Mouse (Mus musculus) hindlimb bud, embryonic 11.5 days (tissue): ENCODE results near the gene Ugt1a10.

Experiments used
- DNase-seq: peaks from one replicate; pipeline ENCODE4 v3.0.0-alpha.2; 2012; ENCODE audit warnings: low read depth, low spot score; ENCODE audit errors: extremely low spot score

Ugt1a10 gene

DNA sequence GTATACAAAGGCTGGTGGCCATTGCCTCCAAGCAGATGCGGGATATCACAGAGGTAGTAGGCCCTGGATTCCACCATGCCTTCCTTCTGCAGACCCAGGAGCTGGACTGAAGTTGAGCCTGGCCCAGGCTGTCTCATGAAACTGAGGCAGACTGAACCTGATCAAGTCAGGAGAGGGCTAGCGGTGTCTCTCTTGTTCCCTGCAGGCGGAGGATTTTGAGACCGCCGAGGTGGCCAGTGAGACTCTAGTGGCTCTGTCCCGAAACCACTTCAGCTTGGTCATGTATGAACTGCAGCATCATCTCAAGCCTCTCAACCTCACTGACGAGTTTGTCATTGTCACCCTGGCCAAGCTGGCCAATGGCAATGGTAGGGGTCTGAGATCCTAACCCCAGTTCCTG, 175.2 kb downstream of the Ugt1a10 start:
- DNase-seq, result no peak

DNA sequence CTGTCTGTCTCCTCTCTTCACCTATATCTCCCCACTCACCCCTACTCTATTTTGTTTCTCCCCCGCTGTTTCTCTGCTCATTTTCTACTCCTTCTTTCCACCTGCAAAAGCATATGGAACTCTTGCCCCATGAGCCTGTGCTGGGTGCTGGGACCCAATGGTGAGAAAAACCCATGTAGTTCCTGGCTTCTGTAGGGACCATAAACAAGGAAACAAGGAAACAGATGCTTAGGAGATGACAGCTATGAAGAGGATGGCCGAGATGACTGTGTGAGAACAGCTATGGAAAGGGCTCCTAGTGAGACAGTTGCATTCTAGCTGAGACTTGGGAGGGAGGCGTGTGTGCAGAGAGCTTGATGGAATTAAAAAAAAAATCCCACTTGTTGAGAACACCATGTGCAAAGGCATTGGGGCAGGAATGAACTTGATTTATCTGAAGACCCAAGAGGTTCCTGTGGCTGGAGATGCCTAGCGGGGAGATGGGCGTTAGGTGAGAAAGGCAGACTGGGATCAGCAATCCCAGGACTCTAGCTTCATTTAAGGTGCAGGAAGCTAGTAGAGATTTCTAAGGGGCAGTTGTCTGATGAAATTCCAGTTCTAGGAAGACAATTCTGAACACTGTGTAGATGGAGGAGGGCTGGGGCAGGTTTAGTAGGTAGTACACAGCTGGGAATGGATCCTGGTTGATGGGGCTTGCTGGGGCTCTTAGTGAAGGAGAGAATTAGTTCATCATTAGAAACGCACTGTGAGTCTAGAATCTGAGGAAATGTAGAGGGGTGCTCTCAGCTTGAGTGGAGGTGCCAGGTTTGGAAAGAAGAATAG, 176.0 kb downstream of the Ugt1a10 start:
- no peak for DNase-seq

DNA sequence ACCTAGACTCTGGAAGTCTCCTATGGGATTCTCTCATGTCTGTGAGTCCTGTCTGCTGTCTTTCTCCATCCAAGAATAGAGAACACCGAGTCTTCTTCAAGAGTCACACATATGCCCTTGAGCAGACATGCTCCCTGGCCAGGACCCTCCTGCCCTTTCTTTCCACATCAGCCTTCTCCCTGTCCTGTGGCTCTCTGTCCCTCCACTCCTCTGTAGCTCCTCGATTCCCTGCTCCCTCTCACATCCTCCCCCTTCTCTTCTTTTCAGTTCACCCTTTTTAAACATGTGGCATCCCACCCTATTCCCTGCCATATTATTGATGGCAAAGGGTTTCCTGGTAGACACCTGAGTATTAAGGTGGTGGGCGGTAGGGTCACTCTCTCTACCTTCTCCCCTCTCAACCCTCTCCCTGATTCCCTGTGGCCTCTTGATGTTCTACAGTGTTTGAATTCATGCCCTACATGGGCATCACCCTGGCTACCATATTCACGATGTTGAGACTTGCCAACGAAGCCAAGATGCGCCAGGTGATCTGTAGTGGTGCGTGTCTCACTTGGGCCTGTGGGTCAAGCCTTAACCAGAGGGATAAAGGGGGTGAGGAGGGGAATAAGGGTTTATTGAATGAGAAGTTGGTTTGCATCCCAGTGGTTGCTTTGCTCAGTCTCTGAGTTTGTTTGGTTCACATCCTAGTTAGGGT, 176.8 kb downstream of the Ugt1a10 start:
- no peak for DNase-seq

DNA sequence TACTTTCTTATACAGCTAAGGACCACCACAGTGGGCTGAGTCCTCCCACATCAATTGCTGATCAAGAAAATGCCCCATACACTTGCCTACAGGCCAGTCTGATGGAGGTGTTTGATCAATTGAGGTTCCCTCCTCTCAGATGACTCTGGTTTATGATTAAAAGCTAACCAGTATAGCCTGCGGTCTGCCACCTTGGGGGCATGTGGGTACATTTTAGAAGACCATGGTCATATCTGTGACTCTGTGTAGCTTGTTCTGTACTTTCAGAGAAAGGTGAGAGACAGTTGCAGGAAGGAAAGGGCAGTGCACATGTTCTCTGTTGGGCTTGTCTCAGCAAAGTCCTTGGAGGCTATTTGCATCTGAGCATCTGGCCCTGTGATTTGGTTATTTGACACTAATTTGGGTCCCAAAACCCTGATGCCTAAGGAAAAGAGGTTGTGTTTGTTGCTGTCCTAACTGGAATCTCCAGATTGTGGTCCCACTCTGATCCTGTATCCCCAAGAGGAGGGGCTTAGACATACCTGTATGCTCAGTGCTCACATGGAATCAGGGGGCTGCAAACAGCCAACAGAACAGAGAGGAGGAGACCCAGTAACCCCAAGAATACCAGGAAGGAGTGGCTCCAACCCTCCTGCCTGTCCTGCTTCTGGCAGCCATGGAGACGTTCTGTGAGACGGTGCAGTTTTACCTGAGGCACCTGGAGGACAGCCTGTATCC, 177.6 kb downstream of the Ugt1a10 start:
- DNase-seq, result no peak

DNA sequence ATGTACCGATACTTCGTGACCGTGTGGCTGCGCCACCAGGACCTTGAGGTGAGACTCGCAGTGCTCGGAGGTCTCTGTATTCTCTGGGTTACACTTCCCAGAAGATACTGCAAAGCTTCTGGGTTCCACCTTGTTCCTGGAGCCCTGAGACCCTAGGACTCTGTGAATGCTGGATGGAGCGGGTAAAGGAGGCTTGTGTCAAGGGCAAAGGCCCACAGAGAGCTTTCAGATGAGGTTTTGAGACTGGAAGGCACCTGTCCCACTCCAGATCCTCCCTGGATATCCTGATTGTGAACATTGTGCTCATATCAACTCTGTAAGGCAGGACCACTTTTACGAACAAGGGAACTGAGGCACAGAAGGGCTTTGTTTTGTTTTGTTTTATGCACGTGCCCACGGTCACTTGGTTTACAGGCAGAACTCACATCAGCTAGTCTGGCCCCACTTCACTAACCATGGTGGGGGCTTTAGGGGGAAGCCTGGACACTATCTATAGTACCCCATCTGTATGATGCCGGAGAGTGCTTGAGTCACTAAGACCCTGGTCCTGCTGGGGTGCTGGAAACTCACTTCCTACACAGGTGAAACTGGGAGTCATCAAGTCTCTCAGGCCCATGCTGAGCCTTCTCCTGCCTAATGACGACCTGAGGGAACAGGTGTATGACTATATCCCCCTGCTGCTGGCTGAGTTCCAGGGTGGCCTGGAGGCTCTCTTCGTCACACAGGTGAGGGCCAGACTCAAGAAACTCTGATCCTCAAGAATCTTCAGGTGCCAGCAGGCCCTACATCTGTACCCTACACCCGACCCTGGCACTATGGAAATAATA, 178.4 kb downstream of the Ugt1a10 start:
- DNase-seq, result no peak

DNA sequence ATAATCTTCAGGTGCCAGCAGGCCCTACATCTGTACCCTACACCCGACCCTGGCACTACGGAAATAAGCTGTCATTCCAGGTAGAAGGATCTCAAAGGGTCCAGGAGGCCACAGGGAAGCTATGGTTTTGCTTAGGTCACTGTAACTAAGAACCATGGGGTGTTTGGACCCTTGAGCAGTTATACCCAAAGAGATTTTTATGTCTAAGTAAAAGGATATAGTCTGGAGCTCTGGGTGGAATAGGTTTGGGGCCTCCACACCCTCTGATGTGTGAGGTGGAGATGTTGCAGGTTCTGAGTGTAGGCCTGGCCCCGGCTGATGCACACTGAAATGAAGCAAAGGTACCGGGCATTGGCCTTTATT, 179.0 kb downstream of the Ugt1a10 start:
- no peak for DNase-seq

DNA sequence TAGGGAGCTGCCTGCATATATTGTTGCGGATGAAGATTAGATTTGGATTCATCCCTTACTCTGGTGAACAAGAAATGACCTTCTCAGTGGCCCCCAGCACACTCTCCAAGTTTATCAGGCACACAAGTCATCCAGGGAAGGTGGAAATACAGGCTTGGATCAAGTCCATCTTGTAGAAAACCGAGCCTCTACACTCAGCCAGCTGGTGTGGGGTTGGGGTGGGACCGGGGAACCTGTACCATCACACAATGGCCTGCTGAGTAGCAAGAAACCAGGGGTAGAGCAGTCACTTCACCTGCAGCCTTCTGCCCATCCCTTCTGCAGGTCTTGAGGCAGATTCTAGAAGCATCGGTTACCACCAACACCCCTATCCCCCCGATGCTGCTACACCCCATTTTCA, 179.5 kb downstream of the Ugt1a10 start:
- no peak for DNase-seq

DNA sequence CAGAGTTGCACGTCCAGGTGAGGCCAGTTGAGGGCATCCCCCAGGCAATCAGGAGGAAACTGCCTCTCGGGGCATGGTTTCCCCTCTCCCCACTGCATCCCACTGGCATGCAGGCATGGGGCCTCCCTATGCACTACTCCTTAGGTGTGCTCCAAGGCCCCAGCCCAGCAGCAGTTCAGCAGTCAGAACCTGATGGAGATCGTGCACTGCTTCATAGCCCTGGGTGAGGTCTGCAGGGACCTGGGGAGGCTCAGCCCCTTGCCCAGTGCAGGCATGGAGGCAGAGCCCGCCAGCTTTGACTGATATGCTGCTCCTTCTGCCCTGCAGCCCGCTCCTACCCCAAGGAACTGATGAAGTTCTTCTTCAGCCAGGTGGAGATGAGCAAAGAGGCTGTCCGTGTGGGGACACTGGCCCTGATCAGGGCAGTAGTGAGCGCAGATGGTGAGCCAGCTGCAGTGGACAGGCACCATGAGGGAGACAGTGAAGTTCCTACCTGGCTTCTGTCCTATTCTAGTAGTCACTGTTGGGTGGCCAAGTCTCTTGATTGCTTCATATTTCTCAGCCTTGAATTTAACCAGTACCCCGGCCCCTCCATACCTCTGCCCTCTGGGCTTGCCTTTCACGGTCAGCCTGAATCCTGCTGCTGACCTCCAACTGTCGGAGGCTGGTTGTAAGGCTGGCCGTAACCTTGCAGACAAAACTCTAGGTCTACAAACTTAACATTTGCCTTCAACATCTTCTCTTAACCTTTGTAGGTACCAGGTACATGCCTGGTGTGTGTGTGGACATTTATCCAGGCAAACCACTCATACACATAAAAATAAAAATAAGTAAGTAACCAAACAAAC, 180.1 kb downstream of the Ugt1a10 start:
- no peak for DNase-seq

DNA sequence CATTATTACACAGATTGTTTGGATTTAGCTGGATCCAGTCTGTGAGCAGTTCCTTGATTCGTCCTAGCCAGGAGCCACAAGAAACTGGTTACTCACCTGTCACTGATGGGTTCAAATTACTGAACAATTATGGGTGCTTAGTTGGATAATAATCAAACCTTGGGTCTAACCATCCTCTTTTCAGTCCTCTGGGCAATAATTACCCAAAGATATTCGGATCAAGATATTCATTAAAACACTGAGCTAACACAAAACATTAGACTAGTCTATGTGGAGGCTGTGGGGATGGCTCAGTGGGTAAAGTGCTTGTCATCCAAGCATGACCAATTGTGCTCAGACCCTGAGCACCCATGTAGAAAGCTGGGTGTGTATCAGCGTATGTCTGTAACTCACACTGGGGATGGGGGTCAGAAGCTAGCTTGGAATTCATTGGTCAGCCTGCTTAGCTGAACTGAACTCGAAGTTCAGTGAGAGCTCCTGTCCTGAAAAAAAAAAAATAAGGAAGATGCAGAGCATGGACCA, 180.8 kb downstream of the Ugt1a10 start:
- DNase-seq, result no peak

DNA sequence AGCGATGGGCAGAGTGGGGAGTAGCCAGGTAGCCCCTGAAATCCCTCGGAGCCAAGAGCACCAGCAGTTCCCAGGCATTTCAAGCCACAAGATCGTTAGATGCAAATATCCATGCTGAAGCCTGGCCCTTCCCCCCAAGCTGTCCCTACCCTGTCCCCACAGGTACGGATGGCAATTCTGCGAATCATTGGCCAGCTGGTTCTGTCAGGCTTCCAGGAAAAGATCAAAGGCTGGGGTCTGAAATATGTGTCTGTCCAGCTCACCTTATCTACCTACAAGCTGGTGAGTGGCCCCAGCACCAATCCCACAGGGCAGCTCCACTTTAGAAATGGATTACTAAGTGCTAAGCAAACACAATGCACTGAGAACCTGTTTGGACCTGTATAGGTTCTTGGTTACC, 182.1 kb downstream of the Ugt1a10 start:
- no peak for DNase-seq

DNA sequence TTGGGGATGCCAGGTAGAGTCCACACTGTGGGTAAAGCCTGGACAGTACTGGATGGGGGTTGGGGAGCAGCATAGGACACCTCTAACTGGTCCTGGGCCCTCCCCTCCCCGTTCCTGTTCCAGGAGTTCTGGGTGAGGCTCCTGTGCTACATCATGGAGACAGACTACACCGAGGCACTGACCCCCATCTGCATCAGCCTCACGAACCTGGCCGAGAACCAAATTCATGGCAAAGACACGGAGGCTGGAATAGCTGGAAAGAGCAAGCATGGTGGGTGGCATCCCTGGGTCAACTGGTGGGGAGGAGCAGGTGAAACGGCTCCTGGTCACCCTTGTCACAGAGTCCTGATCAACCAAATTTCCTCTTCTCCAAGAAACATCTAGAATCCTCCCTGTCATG, 183.6 kb downstream of the Ugt1a10 start:
- DNase-seq, result no peak

DNA sequence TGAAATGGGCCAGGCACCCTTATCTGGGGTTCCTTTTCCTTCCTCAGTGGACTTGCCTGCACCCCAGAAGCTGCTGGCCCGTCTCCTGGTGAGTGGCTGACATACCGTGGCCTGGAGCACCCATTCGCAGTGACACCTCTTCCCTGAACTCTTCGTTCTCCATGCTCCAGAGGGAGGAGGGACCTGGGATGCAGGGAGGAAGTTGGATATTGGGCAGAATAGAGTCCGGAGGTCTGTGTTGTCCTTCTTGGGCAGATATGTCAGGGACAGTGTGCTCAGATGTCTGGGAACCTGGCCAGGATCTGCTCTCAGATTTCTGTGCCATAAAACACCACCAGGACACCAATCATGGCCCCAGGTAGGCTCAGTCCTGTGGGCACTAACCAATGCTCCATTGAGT, 184.9 kb downstream of the Ugt1a10 start:
- no peak for DNase-seq

DNA sequence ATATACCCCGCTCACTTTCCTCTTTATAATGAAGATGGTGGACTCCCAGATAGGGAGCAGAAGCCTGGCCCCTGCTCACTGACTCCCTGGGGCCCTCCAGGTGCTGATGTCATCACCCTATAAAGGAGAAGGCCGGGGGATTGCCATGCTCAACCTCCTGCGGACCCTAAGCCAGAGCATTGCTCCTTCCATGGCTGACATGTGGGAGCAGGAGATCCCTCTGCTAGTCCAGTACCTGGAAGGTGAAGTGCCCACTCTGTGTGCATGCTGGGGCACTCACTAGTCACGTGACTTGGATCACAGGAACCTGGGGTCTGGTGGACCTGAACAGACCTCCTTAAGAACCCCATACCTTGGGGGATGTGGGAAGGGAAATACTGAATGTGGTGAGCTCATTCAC, 185.4 kb downstream of the Ugt1a10 start:
- no peak for DNase-seq

DNA sequence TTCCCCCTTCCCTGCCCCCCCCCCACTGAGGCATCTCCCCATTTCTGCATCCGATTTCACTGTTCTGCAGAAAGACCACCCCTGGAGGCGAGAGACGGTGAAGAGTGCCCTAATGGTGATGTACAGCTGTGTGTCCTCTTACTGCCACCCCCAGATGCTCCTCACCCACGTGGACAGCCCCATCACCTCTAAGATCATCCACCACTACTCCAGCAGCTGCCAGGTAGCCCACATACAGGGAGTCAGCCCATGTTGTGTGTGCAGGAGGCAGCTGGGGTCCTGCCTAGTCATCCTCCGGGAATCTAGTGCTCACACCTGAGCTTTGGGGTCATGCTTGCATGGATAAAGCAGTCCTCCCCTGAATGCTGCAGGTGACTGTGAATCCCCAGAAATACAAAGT, 188.7 kb downstream of the Ugt1a10 start:
- no peak for DNase-seq

DNA sequence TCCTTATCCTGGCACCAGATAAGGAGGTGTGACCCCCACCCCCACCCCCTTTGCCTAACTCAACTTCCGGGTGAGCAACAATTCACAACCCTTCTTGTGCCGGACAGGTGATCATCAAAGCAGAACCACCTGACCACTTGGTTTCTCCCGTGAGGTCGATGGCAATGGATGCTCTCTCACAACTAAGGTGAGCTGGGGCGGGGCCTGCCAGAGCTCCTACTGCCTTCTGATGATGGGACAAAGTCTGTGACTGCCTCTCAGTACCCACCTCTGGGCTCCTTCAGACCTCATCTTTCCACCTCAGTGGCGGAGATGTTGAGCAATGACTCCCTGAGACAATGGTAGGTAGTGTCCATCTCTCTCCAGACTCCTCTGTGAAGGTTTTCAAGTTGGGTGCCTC, 190.7 kb downstream of the Ugt1a10 start:
- DNase-seq, result no peak

DNA sequence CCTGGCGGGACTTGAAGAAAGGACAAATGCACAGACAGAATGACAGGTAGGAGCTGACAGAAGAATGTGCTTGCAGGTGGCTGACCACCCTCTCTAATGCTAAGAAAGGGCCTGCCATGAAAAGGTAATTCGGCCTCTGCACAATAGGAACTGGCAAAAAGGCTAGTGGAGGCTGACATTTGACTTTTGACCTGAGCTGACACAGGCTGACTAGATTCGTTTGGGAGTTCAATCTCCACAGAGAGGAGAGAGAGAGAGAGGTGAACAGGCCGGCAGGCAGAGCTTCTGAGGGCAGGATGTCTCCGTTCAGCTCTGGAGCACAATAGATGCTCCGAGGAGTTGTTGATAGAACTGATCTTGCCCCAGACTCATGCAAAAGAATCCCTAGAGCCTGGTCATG, 191.2 kb downstream of the Ugt1a10 start:
- no peak for DNase-seq

DNA sequence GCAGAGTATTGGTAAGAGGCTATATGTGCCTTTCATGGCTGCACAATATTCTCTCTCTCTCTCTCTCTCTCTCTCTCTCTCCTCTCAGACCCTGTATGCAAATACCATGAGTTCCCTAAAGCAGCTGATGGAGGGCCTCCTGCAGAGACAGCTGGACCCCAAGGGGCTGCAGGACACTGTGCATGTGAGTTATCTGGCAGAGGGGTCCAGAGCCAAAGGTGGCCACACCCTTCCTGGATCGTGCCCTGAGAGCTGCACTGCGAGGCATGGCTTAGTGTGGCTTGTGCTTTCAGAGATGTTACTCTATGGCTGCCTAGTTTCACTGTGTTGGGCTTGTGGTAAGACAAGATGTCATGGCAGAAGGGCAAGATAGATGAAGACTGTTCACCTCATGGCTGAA, 192.5 kb downstream of the Ugt1a10 start:
- DNase-seq, result no peak

DNA sequence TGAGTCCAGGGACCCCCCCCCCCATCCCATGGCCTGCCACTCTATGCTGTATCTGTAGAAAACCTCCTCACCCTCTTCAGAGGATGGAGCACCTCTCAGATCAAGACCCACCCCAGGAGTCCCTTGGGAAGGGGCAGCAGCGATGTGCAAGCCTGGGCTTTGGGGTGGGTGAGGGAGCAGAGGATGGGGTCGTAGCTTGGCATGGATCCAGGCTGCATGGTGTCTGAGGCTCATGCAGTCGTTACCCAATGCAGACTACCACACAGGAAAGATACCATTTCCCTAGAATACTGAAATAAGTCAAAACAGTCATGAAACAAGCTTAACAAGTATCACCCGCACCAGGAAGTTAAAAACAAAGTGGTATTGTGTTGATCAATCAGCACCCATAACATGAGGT, 193.5 kb downstream of the Ugt1a10 start:
- DNase-seq, result no peak

DNA sequence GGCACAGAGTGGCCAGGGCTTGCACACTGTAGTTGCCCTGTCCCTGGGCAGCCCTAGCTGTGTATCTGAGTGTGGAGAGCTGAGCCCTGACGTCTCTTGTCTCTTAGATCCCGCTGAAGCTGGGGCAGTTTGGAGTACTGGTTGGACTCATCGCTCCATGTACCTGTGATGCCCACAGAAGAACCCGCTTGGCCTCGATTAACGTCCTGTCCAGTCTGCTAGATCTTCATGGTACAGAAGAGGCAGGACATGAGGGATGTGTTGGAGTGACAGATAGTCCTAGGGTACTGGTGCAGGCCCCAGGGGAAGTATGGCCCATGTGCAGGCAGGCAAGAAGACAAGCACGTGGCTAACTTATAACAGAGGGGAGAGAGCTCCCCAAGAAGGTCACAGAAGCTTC, 194.4 kb downstream of the Ugt1a10 start:
- DNase-seq, result no peak

DNA sequence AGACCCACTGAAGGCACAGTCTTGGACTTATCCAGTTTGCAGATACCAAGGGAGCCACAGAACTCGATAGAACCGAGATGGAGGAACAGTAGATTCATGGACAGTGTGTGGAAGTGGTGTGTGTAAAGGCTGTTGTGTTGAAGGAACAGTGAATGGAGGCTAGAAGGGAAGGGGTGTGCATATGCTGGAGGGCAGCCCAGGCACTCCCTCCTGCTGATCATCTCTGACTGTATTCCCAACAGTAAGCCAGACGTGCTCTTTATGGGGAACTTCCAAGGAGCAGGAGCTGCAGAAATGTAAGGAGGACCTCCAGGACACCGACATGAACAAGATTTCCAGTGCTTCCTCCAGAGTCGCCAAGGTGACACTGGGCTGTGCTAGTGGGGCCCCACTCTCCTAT, 194.8 kb downstream of the Ugt1a10 start:
- no peak for DNase-seq
